Mouse (Mus musculus): Measurements from ENCODE around the gene Snn. TPM values are rescaled to one million over a fixed set of nuclear protein-coding genes. Genes with fewer than 3 reads are reported as not detected.
A peak's percentile ranks its signal among the peaks of the same experiment; 100 is the strongest.

The Snn gene
- total and polyA plus RNA-seq, 3 experiments = 34.0 to 93.8 (median 53.1) TPM

- in situ Hi-C loops (cut with MboI; ENCODE audit: low pct_ligation_motif_present, low pct_unique_long_range_greater_than_20kb, low sequenced_read_pairs) (no loop called here), dilution Hi-C loops (cut with MboI; ENCODE audit: extremely low pct_ligation_motif_present, extremely low pct_unique_long_range_greater_than_20kb, low sequenced_read_pairs) (no loop called here)
- no peak overlapping the region for H3K4me2 ChIP-seq (ENCODE audit: insufficient read depth, low read depth, poor library complexity, severe bottlenecking)
- peaks cover 39 to 80% of the 10 kb centered on the region in 2 experiments for H3K4me1 ChIP-seq (ENCODE audit: control insufficient read depth in 1 of 2, insufficient read depth in 2 of 2)
- TF ChIP-seq ELF1 (IDR thresholded peaks at IDR 0.05; ENCODE audit: low read depth, low read length) (no peak), SIN3A (IDR thresholded peaks at IDR 0.05; ENCODE audit: low read length) (no peak), GABPA (IDR thresholded peaks at IDR 0.05; ENCODE audit: insufficient replicate concordance, low read depth, low read length) (no peak), MEF2A (IDR thresholded peaks at IDR 0.05; ENCODE audit: borderline replicate concordance, low read depth, low read length) (no peak)
- DNase-seq (ENCODE audit: extremely low read depth) = no peak
- H3K27me3 ChIP-seq (replicated peaks) = no peaks in the 10 kb centered on the region
- H3K9ac ChIP-seq (ENCODE audit: insufficient read depth, low read depth) = no peak overlapping the region
- H3K36me3 ChIP-seq (replicated peaks in 1 of 2; ENCODE audit: control insufficient read depth in 1 of 2, insufficient read depth in 1 of 2, low read length in 1 of 2) = peaks cover 0 to 14% of the 10 kb centered on the region in 2 experiments
- H3K9me3 ChIP-seq (replicated peaks; ENCODE audit: low read length) = no peaks in the 10 kb centered on the region
- peak overlapping the region; percentile 97; the same call in 1 of the 2 replicates for H3K27ac ChIP-seq (ENCODE audit: insufficient read depth, low read depth)
- H3K79me2 ChIP-seq (replicated peaks; ENCODE audit: control insufficient read depth, extremely low read depth, insufficient read depth, poor library complexity, severe bottlenecking) = no peaks in the 10 kb centered on the region; the same call in 1 of the 2 replicates
- peak overlapping the region in 2 of 3 experiments; percentile 70 for H3K4me3 ChIP-seq (replicated peaks in 1 of 3; ENCODE audit: low read depth in 2 of 3, low read length in 2 of 3, poor library complexity in 1 of 3)
Observed at GRCm38 (mm10) chr16:11064341-11064740, 3.6 kb downstream of the Snn start.

GRCm38 (mm10) chr16:11064742-11065141, 4.0 kb downstream of the Snn start:
- Histone ChIP-seq H3K9me3 (replicated peaks; ENCODE audit: low read length) (no peaks in the 10 kb centered on the region), H3K4me1 (ENCODE audit: control insufficient read depth in 1 of 2, insufficient read depth in 2 of 2) (peaks cover 43 to 84% of the 10 kb centered on the region in 2 experiments), H3K27ac (ENCODE audit: insufficient read depth, low read depth) (peak overlapping the region; percentile 97; the same call in 1 of the 2 replicates), H3K27me3 (replicated peaks) (no peaks in the 10 kb centered on the region), H3K36me3 (replicated peaks in 1 of 2; ENCODE audit: control insufficient read depth in 1 of 2, insufficient read depth in 1 of 2, low read length in 1 of 2) (peaks cover 0 to 14% of the 10 kb centered on the region in 2 experiments), H3K4me2 (ENCODE audit: insufficient read depth, low read depth, poor library complexity, severe bottlenecking) (peak overlapping the region; percentile 48; the same call in 1 of the 2 replicates), H3K9ac (ENCODE audit: insufficient read depth, low read depth) (no peak overlapping the region), H3K79me2 (replicated peaks; ENCODE audit: control insufficient read depth, extremely low read depth, insufficient read depth, poor library complexity, severe bottlenecking) (no peaks in the 10 kb centered on the region; the same call in none of the 2 replicates), H3K4me3 (replicated peaks in 1 of 3; ENCODE audit: low read depth in 2 of 3, low read length in 2 of 3, poor library complexity in 1 of 3) (peak overlapping the region in 2 of 3 experiments; percentile 70)
- dilution Hi-C loops (cut with MboI; ENCODE audit: extremely low pct_ligation_motif_present, extremely low pct_unique_long_range_greater_than_20kb, low sequenced_read_pairs) (no loop called here), in situ Hi-C loops (cut with MboI; ENCODE audit: low pct_ligation_motif_present, low pct_unique_long_range_greater_than_20kb, low sequenced_read_pairs) (loop anchor here (5.0 kb wide), 1 partner anchor 38 kb away; no protein-coding TSS in a partner anchor)
- no peak for DNase-seq (ENCODE audit: extremely low read depth)
- no peak for TF ChIP-seq MYC (IDR thresholded peaks at IDR 0.05; ENCODE audit: low read depth, low read length)
- TF ChIP-seq ELF1 (IDR thresholded peaks at IDR 0.05; ENCODE audit: low read depth, low read length) = no peak
- TF ChIP-seq ZMIZ1 (IDR thresholded peaks at IDR 0.05; ENCODE audit: low read depth, low read length) = no peak
- TF ChIP-seq MAZ (IDR thresholded peaks at IDR 0.05; ENCODE audit: low read depth, low read length) = no peak
- TF ChIP-seq KAT2A (IDR thresholded peaks at IDR 0.05; ENCODE audit: insufficient replicate concordance, low read length) = no peak
- no peak for TF ChIP-seq MXI1 (IDR thresholded peaks at IDR 0.05; ENCODE audit: low read depth, low read length)

GRCm38 (mm10) chr16:11065431-11065830, 4.7 kb downstream of the Snn start:
- H3K4me1 ChIP-seq (ENCODE audit: control insufficient read depth in 1 of 2, insufficient read depth in 2 of 2) = peaks cover 50 to 86% of the 10 kb centered on the region in 2 experiments
- H3K36me3 ChIP-seq (replicated peaks in 1 of 2; ENCODE audit: control insufficient read depth in 1 of 2, insufficient read depth in 1 of 2, low read length in 1 of 2) = peaks cover 0 to 17% of the 10 kb centered on the region in 2 experiments
- no peaks in the 10 kb centered on the region; the same call in none of the 2 replicates for H3K79me2 ChIP-seq (replicated peaks; ENCODE audit: control insufficient read depth, extremely low read depth, insufficient read depth, poor library complexity, severe bottlenecking)
- in situ Hi-C loops (cut with MboI; ENCODE audit: low pct_ligation_motif_present, low pct_unique_long_range_greater_than_20kb, low sequenced_read_pairs) (loop anchor here (5.0 kb wide), 1 partner anchor 37 kb away; no protein-coding TSS in a partner anchor), dilution Hi-C loops (cut with MboI; ENCODE audit: extremely low pct_ligation_motif_present, extremely low pct_unique_long_range_greater_than_20kb, low sequenced_read_pairs) (no loop called here)
- no peaks in the 10 kb centered on the region for H3K27me3 ChIP-seq (replicated peaks)
- peak overlapping the region; percentile 48 for H3K4me2 ChIP-seq (ENCODE audit: insufficient read depth, low read depth, poor library complexity, severe bottlenecking)
- no peak overlapping the region for H3K27ac ChIP-seq (ENCODE audit: insufficient read depth, low read depth)
- H3K4me3 ChIP-seq (replicated peaks in 1 of 3; ENCODE audit: low read depth in 2 of 3, low read length in 2 of 3, poor library complexity in 1 of 3) = peak overlapping the region; percentile 45 to 70 (median 70)
- no peak for DNase-seq (ENCODE audit: extremely low read depth)
- TF ChIP-seq CHD1 (IDR thresholded peaks at IDR 0.05; ENCODE audit: low read depth, low read length) (0 out of 2 replicates have a peak, but pooled peaks have one; percentile 47), E2F4 (IDR thresholded peaks at IDR 0.05; ENCODE audit: insufficient replicate concordance, low read depth, low read length) (no peak)
- H3K9ac ChIP-seq (ENCODE audit: insufficient read depth, low read depth) = peak overlapping the region; percentile 41
- no peaks in the 10 kb centered on the region for H3K9me3 ChIP-seq (replicated peaks; ENCODE audit: low read length)

All from CH12.LX (cell line).